Mouse (Mus musculus) heart, embryonic 16.5 days (tissue): Measurements from ENCODE around the gene Nkx2-4. TPM values are rescaled to one million over a fixed set of nuclear protein-coding genes. Genes with fewer than 3 reads are reported as not detected.

Experiments used
- ATAC-seq: fragments of 200-750 bp; cut with Nextera tagmentation; replicated peaks from 2 replicates; pipeline ENCODE4 v1.8.0; 2017; ENCODE audit warnings: moderate number of reproducible peaks; ENCODE audit not compliant: insufficient read depth, low FRiP score; ENCODE audit errors: extremely low read depth
- H3K27ac ChIP-seq: fragments of 300-500 bp; sonication (generic); 2 replicates; pipeline ENCODE4 v1.5.1; 2014; ENCODE audit warnings: mild to moderate bottlenecking, low read length, control low read depth, moderate library complexity
- H3K27me3 ChIP-seq: fragments of 300-500 bp; sonication (generic); 2 replicates; pipeline ENCODE4 v1.6.1; 2014; ENCODE audit warnings: low read length, mixed read lengths; ENCODE audit not compliant: control insufficient read depth, insufficient read depth
- H3K36me3 ChIP-seq: fragments of 300-500 bp; sonication (generic); 2 replicates; pipeline ENCODE4 v1.6.1; 2014; ENCODE audit not compliant: control insufficient read depth, insufficient read depth
- H3K4me1 ChIP-seq: fragments of 300-500 bp; sonication (generic); 2 replicates; pipeline ENCODE4 v1.6.1; 2014; ENCODE audit warnings: low read length, mixed read lengths; ENCODE audit not compliant: control insufficient read depth, insufficient read depth
- H3K4me2 ChIP-seq: fragments of 300-500 bp; sonication (generic); 2 replicates; pipeline ENCODE4 v1.6.1; 2014; ENCODE audit warnings: low read depth, mild to moderate bottlenecking, control low read depth, low read length
- H3K4me3 ChIP-seq: fragments of 300-500 bp; sonication (generic); 2 replicates; pipeline ENCODE4 v1.5.1; 2014; ENCODE audit warnings: mild to moderate bottlenecking, control low read depth, low read length
- H3K9ac ChIP-seq: fragments of 300-500 bp; sonication (generic); 2 replicates; pipeline ENCODE4 v1.6.1; 2014; ENCODE audit warnings: low read length, control low read depth
- H3K9me3 ChIP-seq: fragments of 300-500 bp; sonication (generic); replicated peaks from 2 replicates; pipeline ENCODE4 v1.6.1; 2016; ENCODE audit warnings: low read length; ENCODE audit not compliant: control insufficient read depth
- WGBS: fragments of 180-500 bp; shearing (Covaris S2); extraction: QIAGEN DNeasy Blood & Tissue Kit; methylation state at CpG from one replicate; pipeline ENCODE4 v1.1.7; 2014; 5-methylcytosine and 5-hydroxymethylcytosine counted together
- polyA plus RNA-seq: library from polyadenylated mRNA; unstranded; fragments of >200 nt; fragmentation: Nextera tagmentation; extraction: Ambion mirVana; gene quantifications from 2 replicates; pipeline ENCODE4 v1.2.1, GENCODE M21; 2015

Nkx2-4 gene
- polyA plus RNA-seq = not detected in 2 replicates

DNA sequence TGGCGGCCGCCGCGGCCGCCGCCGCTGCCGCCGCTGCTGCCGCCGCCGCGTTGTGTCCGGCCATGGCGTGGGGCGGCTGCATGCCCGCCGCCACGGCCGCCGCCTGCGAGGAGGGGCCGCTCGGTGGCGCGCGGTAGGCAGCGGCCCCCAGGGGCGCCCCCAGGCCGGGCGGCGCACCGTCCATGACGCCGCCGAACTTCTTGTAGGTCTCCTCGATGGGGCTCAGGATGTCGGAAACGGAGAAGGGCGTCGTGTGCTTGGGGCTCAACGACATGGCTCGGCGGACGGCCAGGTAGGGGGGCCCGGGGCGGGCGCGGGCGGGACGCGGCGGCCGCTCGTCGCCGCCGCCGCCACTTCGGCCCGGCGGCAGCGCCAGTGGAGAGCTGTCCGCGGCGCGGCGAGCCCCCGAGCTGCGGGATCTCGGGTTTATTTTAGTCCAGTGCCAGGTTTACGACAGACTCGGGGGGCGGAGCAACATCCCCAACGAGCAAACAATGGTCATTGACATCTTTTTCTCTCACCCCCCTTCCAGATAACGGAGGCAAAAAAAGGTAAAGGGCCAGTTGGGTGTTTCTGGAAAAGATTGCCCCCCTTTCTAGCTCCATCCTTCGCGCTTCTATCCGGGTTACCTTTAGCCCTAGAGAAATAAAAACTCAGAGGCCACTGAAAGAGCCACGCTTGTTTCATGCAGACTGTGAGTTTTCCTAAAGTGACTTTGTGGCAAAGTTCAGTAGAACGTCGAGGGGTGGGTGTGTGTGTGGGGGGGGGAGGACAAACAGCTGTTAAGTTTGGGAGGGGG, at the start of gene Nkx2-4:
TSS of gene Nkx2-4 (minus strand) at position 374 of the 799 bp plus-strand sequence.
- H3K4me2 ChIP-seq = peak within 1 kb of the TSS; percentile 75
- ATAC-seq = no peak; the same call in 1 of the 2 replicates
- under 1% methylated on average over 82 of the region's 82 CpGs for WGBS
- no peaks in the 10 kb centered on the region for H3K9me3 ChIP-seq
- no peak within 1 kb of the TSS for H3K27ac ChIP-seq
- H3K36me3 ChIP-seq = no peaks in the 10 kb centered on the region
- no peak within 1 kb of the TSS for H3K9ac ChIP-seq
- H3K27me3 ChIP-seq = peaks cover 62% of the 10 kb centered on the region
- peak within 1 kb of the TSS; percentile 57 for H3K4me3 ChIP-seq
- peaks cover 9% of the 10 kb centered on the region; the same call in 1 of the 2 replicates for H3K4me1 ChIP-seq

DNA sequence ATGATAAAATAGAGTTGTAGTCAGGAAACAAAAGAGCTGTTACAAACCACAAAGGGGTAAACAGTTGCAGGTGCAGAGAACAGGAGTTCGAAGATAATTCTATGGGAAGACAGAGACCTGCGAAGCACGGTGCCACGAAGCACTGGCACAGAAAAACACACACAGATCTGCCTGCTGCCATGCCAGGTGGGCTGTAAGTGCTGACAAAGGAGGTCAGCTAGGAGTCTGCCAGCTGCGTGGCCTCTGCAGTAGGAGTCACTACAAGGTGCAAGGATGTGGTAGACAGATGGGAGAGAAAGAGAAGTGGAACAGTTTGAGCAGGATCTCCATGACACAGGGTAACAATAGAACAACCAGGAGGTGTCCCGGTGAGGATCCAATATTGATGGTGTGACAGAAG, 42.1 kb upstream of the Nkx2-4 start:
- Histone ChIP-seq H3K36me3 (no peaks in the 10 kb centered on the region), H3K9ac (no peak overlapping the region)
- 66% methylated on average over 6 of the region's 6 CpGs for WGBS

GRCm38 (mm10) chr2:147119736-147120135, 34.5 kb upstream of the Nkx2-4 start:
- Histone ChIP-seq H3K4me1 (no peaks in the 10 kb centered on the region), H3K9me3 (no peaks in the 10 kb centered on the region), H3K4me2 (no peak overlapping the region), H3K27me3 (no peaks in the 10 kb centered on the region), H3K4me3 (no peak overlapping the region), H3K36me3 (no peaks in the 10 kb centered on the region), H3K27ac (no peak overlapping the region), H3K9ac (no peak overlapping the region)
- 86% methylated on average over 1 of the region's 1 CpGs for WGBS
- no peak for ATAC-seq

More for the DNA sequence above, 42.1 kb upstream of the Nkx2-4 start:
- Histone ChIP-seq H3K4me2 (no peak overlapping the region), H3K27ac (no peak overlapping the region), H3K27me3 (no peaks in the 10 kb centered on the region), H3K4me1 (no peaks in the 10 kb centered on the region), H3K9me3 (no peaks in the 10 kb centered on the region), H3K4me3 (no peak overlapping the region)
- ATAC-seq = no peak

DNA sequence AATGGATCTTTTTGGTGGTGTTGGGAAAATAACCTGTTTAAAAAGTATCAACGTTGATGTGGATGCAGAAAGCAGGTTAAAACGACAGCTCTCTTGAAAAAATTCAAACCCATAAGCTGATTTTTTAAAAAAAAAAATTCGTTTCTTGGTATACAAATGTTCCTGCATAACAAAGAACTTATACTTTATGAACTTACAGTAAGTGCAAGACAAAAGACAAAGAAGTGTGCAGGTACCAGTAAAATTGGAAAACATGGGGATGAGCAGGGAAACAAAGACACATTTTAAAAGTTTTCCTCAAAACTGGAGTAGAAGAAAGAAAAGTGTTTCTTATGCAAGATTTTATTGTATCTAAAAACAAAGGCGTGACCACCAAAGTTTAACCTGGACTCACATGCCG, 1.2 kb upstream of the Nkx2-4 start:
- Histone ChIP-seq H3K9me3 (no peaks in the 10 kb centered on the region), H3K36me3 (no peaks in the 10 kb centered on the region), H3K27me3 (peaks cover 57% of the 10 kb centered on the region), H3K4me1 (peaks cover 9% of the 10 kb centered on the region; the same call in 1 of the 2 replicates), H3K4me2 (no peak overlapping the region), H3K27ac (no peak overlapping the region), H3K9ac (no peak overlapping the region), H3K4me3 (no peak overlapping the region)
- 28% methylated on average over 5 of the region's 5 CpGs for WGBS
- ATAC-seq = no peak

DNA sequence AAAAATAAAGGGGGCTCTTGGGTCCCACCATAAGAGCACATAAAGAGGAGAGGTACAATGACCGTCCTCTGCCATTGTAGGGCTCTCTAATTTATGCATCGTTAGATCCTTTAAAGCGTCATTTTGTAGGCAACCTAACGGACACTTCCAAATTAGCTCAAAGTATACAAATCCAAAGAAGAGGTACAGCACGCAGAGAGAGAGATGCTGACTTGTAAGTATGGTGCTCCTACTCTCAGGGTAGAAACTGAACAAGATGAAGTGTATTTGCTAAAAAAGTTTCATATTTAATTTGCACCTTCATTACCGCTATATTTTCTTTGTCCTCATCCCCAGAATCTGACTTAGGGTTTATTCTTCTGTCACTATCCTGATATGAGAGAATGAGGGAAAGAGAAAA, 692 bp upstream of the Nkx2-4 start:
- peaks cover 9% of the 10 kb centered on the region; the same call in 1 of the 2 replicates for H3K4me1 ChIP-seq
- no peaks in the 10 kb centered on the region for H3K36me3 ChIP-seq
- no peak overlapping the region for H3K9ac ChIP-seq
- H3K27ac ChIP-seq = no peak overlapping the region
- no peak for ATAC-seq
- H3K27me3 ChIP-seq = peaks cover 62% of the 10 kb centered on the region
- H3K4me3 ChIP-seq = no peak overlapping the region
- 14% methylated on average over 6 of the region's 6 CpGs for WGBS
- no peak overlapping the region for H3K4me2 ChIP-seq
- H3K9me3 ChIP-seq = no peaks in the 10 kb centered on the region

DNA sequence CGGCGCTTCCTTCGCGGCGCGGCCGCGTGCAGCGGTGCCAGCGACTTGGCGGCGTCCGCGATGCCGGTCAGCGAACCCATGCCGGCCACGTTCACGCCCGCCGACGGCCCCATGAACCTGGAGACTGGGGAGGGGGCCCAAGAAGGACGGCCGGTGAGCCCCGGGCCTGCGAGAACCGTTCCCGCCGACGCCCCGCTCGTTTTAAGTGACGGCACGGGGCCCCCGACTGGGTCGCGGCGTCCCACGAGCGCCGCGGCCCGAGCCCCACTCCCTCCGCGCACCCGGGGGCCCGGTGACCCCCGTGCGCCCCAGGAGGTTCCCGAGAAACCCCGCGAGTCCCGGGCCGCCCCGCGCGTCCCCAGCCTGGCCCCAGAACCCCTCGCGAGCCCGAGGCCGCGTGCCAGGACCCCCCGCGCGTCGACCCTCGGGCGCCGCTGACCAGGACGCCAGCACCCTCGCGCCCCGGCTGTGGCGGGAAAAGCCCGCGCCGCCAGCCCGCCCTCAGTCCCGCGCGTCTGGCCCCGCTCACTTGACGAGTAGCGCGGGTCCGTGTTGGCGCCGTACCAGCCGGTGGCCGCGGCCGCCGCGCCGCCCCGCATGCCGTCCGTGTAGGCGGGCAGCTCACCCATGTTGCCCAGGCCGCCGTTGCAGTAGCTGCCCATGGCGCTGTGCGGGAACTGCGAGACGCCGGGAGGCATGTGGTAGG, 726 bp downstream of the Nkx2-4 start:
- Histone ChIP-seq H3K9ac (no peak overlapping the region), H3K4me2 (peak overlapping the region; percentile 75), H3K36me3 (no peaks in the 10 kb centered on the region), H3K4me1 (peaks cover 9% of the 10 kb centered on the region; the same call in 1 of the 2 replicates), H3K27me3 (peaks cover 58% of the 10 kb centered on the region), H3K9me3 (no peaks in the 10 kb centered on the region), H3K27ac (no peak overlapping the region), H3K4me3 (peak overlapping the region; percentile 57)
- WGBS = 2% methylated on average over 106 of the region's 106 CpGs
- no peak; the same call in 1 of the 2 replicates for ATAC-seq

- Histone ChIP-seq H3K4me2 (peak overlapping the region; percentile 75), H3K27ac (no peak overlapping the region), H3K36me3 (no peaks in the 10 kb centered on the region), H3K27me3 (peaks cover 58% of the 10 kb centered on the region), H3K9ac (no peak overlapping the region), H3K4me3 (peak overlapping the region; percentile 57), H3K4me1 (peaks cover 9% of the 10 kb centered on the region; the same call in 1 of the 2 replicates), H3K9me3 (no peaks in the 10 kb centered on the region)
- WGBS = under 1% methylated on average over 71 of the region's 72 CpGs
- ATAC-seq = peak; percentile 52
These were observed 1.5 kb downstream of the Nkx2-4 start for GRCm38 (mm10) chr2:147083471-147084365.

DNA sequence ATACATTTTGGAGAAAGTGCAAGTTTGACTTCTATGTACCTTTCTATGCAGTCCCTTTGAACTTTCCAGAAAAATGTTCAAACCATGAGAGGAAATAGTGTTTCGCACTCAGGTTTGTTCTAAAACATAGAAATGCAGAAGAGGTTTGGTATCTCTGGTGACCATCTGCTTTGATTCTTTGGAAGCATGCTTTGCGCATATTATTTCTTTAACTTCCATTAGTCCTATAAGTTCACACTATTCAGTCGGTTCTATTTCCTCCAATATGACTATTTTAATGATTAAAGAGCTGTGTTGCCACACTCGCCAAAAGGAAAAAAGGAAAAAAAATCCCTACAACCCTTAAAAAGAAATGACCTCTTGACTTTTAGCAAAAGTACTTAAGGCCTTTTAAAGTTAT, 2.9 kb downstream of the Nkx2-4 start:
- Histone ChIP-seq H3K27ac (no peak overlapping the region), H3K4me3 (no peak overlapping the region), H3K4me2 (no peak overlapping the region), H3K9ac (no peak overlapping the region), H3K36me3 (no peaks in the 10 kb centered on the region; the same call in 1 of the 2 replicates), H3K4me1 (peaks cover 9% of the 10 kb centered on the region; the same call in 1 of the 2 replicates), H3K9me3 (no peaks in the 10 kb centered on the region), H3K27me3 (peaks cover 52% of the 10 kb centered on the region)
- WGBS = 71% methylated on average over 4 of the region's 4 CpGs
- no peak for ATAC-seq
